Mouse (Mus musculus): ENCODE results near the gene Shc4. TPM values are rescaled to one million over a fixed set of nuclear protein-coding genes. Genes with fewer than 3 reads are reported as not detected.

Shc4 gene
- total and polyA plus RNA-seq, 3 experiments, result 0.21 to 1.1 (median 0.37) TPM

DNA sequence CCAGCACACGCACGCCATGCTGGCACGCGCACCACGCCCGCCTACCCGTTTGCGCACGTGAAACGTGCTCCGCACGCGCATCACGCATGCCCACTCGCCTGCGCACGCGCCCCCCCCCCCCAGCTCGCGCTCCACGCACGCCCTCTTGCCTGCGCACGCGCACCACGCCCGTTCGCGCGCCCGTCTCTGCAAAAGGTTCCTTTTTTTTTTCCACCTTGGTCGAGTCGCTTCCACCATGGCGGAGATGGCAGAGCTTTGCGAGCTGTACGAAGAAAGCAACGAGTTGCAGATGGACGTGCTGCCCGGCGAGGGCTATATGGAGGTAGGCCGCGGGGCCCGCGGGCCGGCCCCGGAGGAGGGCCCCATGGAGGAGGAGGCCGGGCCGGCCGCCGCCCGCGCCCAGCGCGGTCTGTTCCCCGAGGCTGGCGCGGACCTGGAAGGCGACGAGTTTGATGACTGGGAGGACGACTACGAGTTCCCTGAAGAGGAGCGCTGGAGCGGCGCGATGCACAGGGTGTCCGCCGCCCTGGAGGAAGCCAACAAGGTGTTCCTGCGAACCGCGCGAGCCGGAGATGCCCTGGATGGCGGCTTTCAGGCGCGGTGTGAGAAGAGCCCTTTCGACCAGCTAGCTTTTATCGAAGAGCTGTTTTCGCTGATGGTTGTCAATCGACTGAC, 50.9 kb downstream of the Shc4 start, which contains the start of gene Eid1:
Gene Eid1 (plus strand): TSS at position 139 of the 675 bp plus-strand sequence.
- dilution Hi-C loops (cut with MboI; ENCODE audit: extremely low pct_ligation_motif_present, extremely low pct_unique_long_range_greater_than_20kb, low sequenced_read_pairs), result no loop called here
- no peak within 1 kb of the TSS for H3K27ac ChIP-seq (ENCODE audit: insufficient read depth, low read depth)
- in situ Hi-C loops (cut with MboI; ENCODE audit: low pct_ligation_motif_present, low pct_unique_long_range_greater_than_20kb, low sequenced_read_pairs), result loop anchor here (25.0 kb wide), 1 partner anchor 364 kb away; the partner anchor contains the start of gene Fgf7
- H3K27me3 ChIP-seq (replicated peaks), result no peaks in the 10 kb centered on the region
- H3K4me2 ChIP-seq (ENCODE audit: insufficient read depth, low read depth, poor library complexity, severe bottlenecking), result peak within 1 kb of the TSS; percentile 67
- peak; percentile 98 for TF ChIP-seq BHLHE40 (IDR thresholded peaks at IDR 0.05; ENCODE audit: low read depth, low read length)
- no peak for TF ChIP-seq ZKSCAN1 (IDR thresholded peaks at IDR 0.05; ENCODE audit: borderline replicate concordance, low read depth, low read length)
- peak; percentile 87; the same call in 1 of the 2 replicates for TF ChIP-seq UBTF (IDR thresholded peaks at IDR 0.05; ENCODE audit: low read depth, low read length)
- peak; percentile 90 for TF ChIP-seq NRF1 (IDR thresholded peaks at IDR 0.05; ENCODE audit: low read depth, low read length)
- TF ChIP-seq TCF12 (IDR thresholded peaks at IDR 0.05; ENCODE audit: low read depth, low read length), result 0 out of 2 replicates have a peak, but pooled peaks have one; percentile 28
- peak; percentile 28 for TF ChIP-seq MXI1 (IDR thresholded peaks at IDR 0.05; ENCODE audit: low read depth, low read length)
- peak; percentile 29; the same call in 1 of the 2 replicates for TF ChIP-seq SIN3A (IDR thresholded peaks at IDR 0.05; ENCODE audit: low read length)
- no peak for TF ChIP-seq ELF1 (IDR thresholded peaks at IDR 0.05; ENCODE audit: low read depth, low read length)
- TF ChIP-seq POLR2A (IDR thresholded peaks at IDR 0.05; ENCODE audit: low read depth, low read length), result 0 out of 2 replicates have a peak, but pooled peaks have one; percentile 35
- peak; percentile 65 for TF ChIP-seq ZNF384 (IDR thresholded peaks at IDR 0.05; ENCODE audit: low read depth, low read length)
- TF ChIP-seq MAX (IDR thresholded peaks at IDR 0.05; ENCODE audit: low read length), result 0 out of 2 replicates have a peak, but pooled peaks have one; percentile 20
- no peak for TF ChIP-seq RAD21 (IDR thresholded peaks at IDR 0.05; ENCODE audit: low read depth, low read length)
- no peak for TF ChIP-seq GABPA (IDR thresholded peaks at IDR 0.05; ENCODE audit: insufficient replicate concordance, low read depth, low read length)
- peaks cover 3% of the 10 kb centered on the region for H3K9me3 ChIP-seq (replicated peaks; ENCODE audit: low read length)
- H3K9ac ChIP-seq (ENCODE audit: insufficient read depth, low read depth), result peak within 1 kb of the TSS; percentile 76
- peak; percentile 44 for DNase-seq (ENCODE audit: extremely low read depth)
- H3K4me3 ChIP-seq (replicated peaks in 1 of 3; ENCODE audit: low read depth in 2 of 3, low read length in 2 of 3, poor library complexity in 1 of 3), result peak within 1 kb of the TSS; percentile 54 to 87 (median 64)
- H3K79me2 ChIP-seq (replicated peaks; ENCODE audit: control insufficient read depth, extremely low read depth, insufficient read depth, poor library complexity, severe bottlenecking), result no peaks in the 10 kb centered on the region; the same call in 1 of the 2 replicates
- H3K36me3 ChIP-seq (replicated peaks in 1 of 2; ENCODE audit: control insufficient read depth in 1 of 2, insufficient read depth in 1 of 2, low read length in 1 of 2), result no peaks in the 10 kb centered on the region
- peaks cover under 1 to 12% of the 10 kb centered on the region in 2 experiments; a peak in 3 of 4 replicates for H3K4me1 ChIP-seq (ENCODE audit: control insufficient read depth in 1 of 2, insufficient read depth in 2 of 2)

DNA sequence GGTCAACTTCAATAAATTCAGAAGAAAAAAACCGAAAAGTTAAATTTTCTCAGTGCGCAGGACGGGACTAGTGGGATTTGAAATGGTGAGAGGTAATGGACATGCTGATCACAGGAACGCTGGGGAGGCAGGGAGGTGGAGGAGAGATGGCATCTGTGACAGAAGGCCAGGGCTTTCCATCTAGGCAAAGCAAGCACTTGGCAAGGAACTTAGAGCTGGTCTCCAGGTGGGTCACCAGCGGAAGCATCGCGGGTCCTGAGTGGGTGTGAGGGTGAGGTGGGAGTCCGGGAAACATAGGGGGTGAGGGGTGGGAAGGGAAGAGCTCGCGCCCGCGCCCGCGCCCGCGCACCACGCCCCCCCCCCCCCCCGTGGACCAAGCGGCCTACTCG, 51.4 kb downstream of the Shc4 start:
- in situ Hi-C loops (cut with MboI; ENCODE audit: low pct_ligation_motif_present, low pct_unique_long_range_greater_than_20kb, low sequenced_read_pairs), result loop anchor here (25.0 kb wide), 1 partner anchor 365 kb away; the partner anchor contains the start of gene Fgf7
- Histone ChIP-seq H3K4me1 (ENCODE audit: control insufficient read depth in 1 of 2, insufficient read depth in 2 of 2) (peaks cover 5 to 13% of the 10 kb centered on the region in 2 experiments; a peak in 3 of 4 replicates), H3K79me2 (replicated peaks; ENCODE audit: control insufficient read depth, extremely low read depth, insufficient read depth, poor library complexity, severe bottlenecking) (no peaks in the 10 kb centered on the region; the same call in 1 of the 2 replicates), H3K27ac (ENCODE audit: insufficient read depth, low read depth) (no peak overlapping the region), H3K27me3 (replicated peaks) (no peaks in the 10 kb centered on the region), H3K9ac (ENCODE audit: insufficient read depth, low read depth) (peak overlapping the region; percentile 13; the same call in 1 of the 2 replicates), H3K4me3 (replicated peaks in 1 of 3; ENCODE audit: low read depth in 2 of 3, low read length in 2 of 3, poor library complexity in 1 of 3) (peak overlapping the region in 2 of 3 experiments; percentile 64 to 87), H3K4me2 (ENCODE audit: insufficient read depth, low read depth, poor library complexity, severe bottlenecking) (peak overlapping the region; percentile 41; the same call in 1 of the 2 replicates), H3K9me3 (replicated peaks; ENCODE audit: low read length) (peaks cover 3% of the 10 kb centered on the region), H3K36me3 (replicated peaks in 1 of 2; ENCODE audit: control insufficient read depth in 1 of 2, insufficient read depth in 1 of 2, low read length in 1 of 2) (no peaks in the 10 kb centered on the region)
- dilution Hi-C loops (cut with MboI; ENCODE audit: extremely low pct_ligation_motif_present, extremely low pct_unique_long_range_greater_than_20kb, low sequenced_read_pairs), result no loop called here
- no peak for DNase-seq (ENCODE audit: extremely low read depth)
- TF ChIP-seq SIN3A (IDR thresholded peaks at IDR 0.05; ENCODE audit: low read length) (no peak), BHLHE40 (IDR thresholded peaks at IDR 0.05; ENCODE audit: low read depth, low read length) (no peak), ZKSCAN1 (IDR thresholded peaks at IDR 0.05; ENCODE audit: borderline replicate concordance, low read depth, low read length) (no peak), MAZ (IDR thresholded peaks at IDR 0.05; ENCODE audit: low read depth, low read length) (no peak), POLR2A (IDR thresholded peaks at IDR 0.05; ENCODE audit: low read depth, low read length) (no peak), CHD2 (IDR thresholded peaks at IDR 0.05; ENCODE audit: low read length) (no peak), MAFK (IDR thresholded peaks at IDR 0.05; ENCODE audit: insufficient replicate concordance, low read length) (no peak), RCOR1 (conservative IDR thresholded peaks at IDR 0.05; ENCODE audit: low read depth, low read length) (no peak)

Data from CH12.LX (cell line).